Mouse (Mus musculus): ENCODE results near the gene C330007P06Rik.

GRCm38 (mm10) chrX:36884719-36885118, 10.8 kb upstream of the C330007P06Rik start:
- TF ChIP-seq CTCF (conservative IDR thresholded peaks at IDR 0.05 in 1 of 2, IDR thresholded peaks at IDR 0.05 in 1 of 2; ENCODE audit: low read depth in 2 of 2, low read length in 2 of 2) (peak; percentile 32 to 52; a peak in 3 of 4 replicates), POLR2A (IDR thresholded peaks at IDR 0.05; ENCODE audit: low read depth, low read length) (no peak), PAX5 (IDR thresholded peaks at IDR 0.05; ENCODE audit: low read length) (no peak), ETS1 (conservative IDR thresholded peaks at IDR 0.05; ENCODE audit: low read depth, low read length) (no peak), EP300 (IDR thresholded peaks at IDR 0.05; ENCODE audit: low read length) (no peak)

Measured in CH12.LX (cell line).